In the genomic region with DNA sequence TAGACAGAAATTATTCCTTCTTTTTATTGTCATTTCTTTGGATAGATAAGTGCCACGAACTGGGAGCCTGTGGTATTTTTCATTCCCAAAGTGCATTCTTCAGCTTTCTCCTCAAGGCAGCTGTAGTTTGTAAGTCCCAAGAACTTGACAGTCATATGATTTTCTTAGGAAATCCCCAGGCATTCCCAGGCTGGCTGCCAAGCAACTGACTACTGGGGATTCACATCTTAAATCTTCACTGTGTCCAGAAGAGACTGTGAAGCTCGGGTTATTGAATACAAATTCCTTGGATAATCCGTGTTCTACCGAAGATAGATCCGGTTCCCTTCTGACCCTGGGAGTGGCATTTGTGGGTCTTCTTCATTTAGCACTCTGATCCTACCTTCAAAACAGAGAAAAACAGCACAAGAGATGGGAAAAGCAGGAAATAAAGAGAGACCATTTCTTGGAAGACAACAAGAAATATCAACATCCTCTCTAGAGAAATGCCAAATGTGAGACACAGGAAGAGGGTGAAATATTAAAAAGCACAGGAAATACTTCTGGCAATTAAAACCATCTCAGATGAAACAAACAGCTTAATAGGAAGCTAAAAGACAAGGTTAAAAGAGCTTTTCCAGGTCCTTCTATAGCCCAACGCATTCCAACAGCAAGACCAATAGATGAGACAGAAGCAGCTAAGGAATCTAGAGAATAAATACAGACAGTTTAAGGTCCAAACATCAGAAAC, we compare ENCODE assay signal across 10 mouse cellular contexts.
DNase-seq lines count a peak whose midpoint lies in the region; ATAC-seq and TF ChIP-seq lines count a peak whose summit lies in the region.
"Had no signal": no experiment of that assay in that cellular context is flagged by ENCODE, and none has a peak within 500 bp of the region (broad histone marks: within the 10 kb centered on the region; RNA-seq: fewer than 3 reads in every experiment).

No protein-coding gene starts in this region.

- DNase-seq in heart, adult 18-20 months: peak; percentile 90 to 92
- DNase-seq in MN1 (ENCODE audit: low spot score): peak; percentile 17
- peak; percentile 81 for DNase-seq in gastrocnemius, postnatal 14 days
- peak; percentile 93 for DNase-seq in kidney, postnatal 0 days (ENCODE audit: low spot score)
- no peak for DNase-seq in forebrain, embryonic 10.5 days (ENCODE audit: extremely low spot score, low spot score)

- TF ChIP-seq CTCF in kidney, postnatal 0 days (IDR thresholded peaks at IDR 0.05; ENCODE audit: low read depth): no peak

- H3K4me2 ChIP-seq in heart, embryonic 11.5 days: no peak overlapping the region
- peak overlapping the region; percentile 31 for H3K4me2 ChIP-seq in kidney, postnatal 0 days (ENCODE audit: low read length)
- peak overlapping the region; percentile 29; the same call in 1 of the 2 replicates for H3K4me2 ChIP-seq in stomach, embryonic 16.5 days (ENCODE audit: low read depth, low read length)
- H3K4me2 ChIP-seq in forebrain, embryonic 12.5 days: no peak overlapping the region
- H3K4me2 ChIP-seq: embryonic facial prominence, embryonic 12.5 days had no signal

- H3K9ac ChIP-seq in heart, embryonic 11.5 days (ENCODE audit: low read depth, low read length): no peak overlapping the region
- no peak overlapping the region for H3K9ac ChIP-seq in kidney, postnatal 0 days (ENCODE audit: low read depth, low read length)
- no peak overlapping the region for H3K9ac ChIP-seq in stomach, embryonic 16.5 days (ENCODE audit: low read length)
- no peak overlapping the region for H3K9ac ChIP-seq in forebrain, embryonic 12.5 days
- H3K9ac ChIP-seq: embryonic facial prominence, embryonic 12.5 days had no signal

- H3K9me3 ChIP-seq in heart, embryonic 11.5 days (replicated peaks; ENCODE audit: control insufficient read depth, low read length): no peaks in the 10 kb centered on the region
- H3K9me3 ChIP-seq in kidney, postnatal 0 days (replicated peaks; ENCODE audit: low read length): no peaks in the 10 kb centered on the region
- H3K9me3 ChIP-seq in stomach, embryonic 16.5 days (replicated peaks; ENCODE audit: control insufficient read depth, low read length): no peaks in the 10 kb centered on the region
- H3K9me3 ChIP-seq in forebrain, embryonic 10.5 days: no peaks in the 10 kb centered on the region
- H3K9me3 ChIP-seq in forebrain, embryonic 12.5 days: no peaks in the 10 kb centered on the region
- H3K9me3 ChIP-seq: embryonic facial prominence, embryonic 12.5 days; megakaryocyte, embryonic 14.5 days had no signal

- H3K4me3 ChIP-seq in heart, embryonic 11.5 days (ENCODE audit: low read depth, low read length): no peak overlapping the region
- no peak overlapping the region for H3K4me3 ChIP-seq in kidney, postnatal 0 days (replicated peaks; ENCODE audit: low read depth, low read length)
- H3K4me3 ChIP-seq in stomach, embryonic 16.5 days (replicated peaks; ENCODE audit: low read length): no peak overlapping the region
- H3K4me3 ChIP-seq in forebrain, embryonic 10.5 days: no peak overlapping the region
- no peak overlapping the region for H3K4me3 ChIP-seq in forebrain, embryonic 12.5 days (replicated peaks)
- H3K4me3 ChIP-seq: embryonic facial prominence, embryonic 12.5 days; megakaryocyte, embryonic 14.5 days had no signal

- H3K27me3 ChIP-seq in heart, embryonic 11.5 days (ENCODE audit: control insufficient read depth, insufficient read depth, low read length): no peaks in the 10 kb centered on the region
- H3K27me3 ChIP-seq in kidney, postnatal 0 days (ENCODE audit: insufficient read depth, low read length): no peaks in the 10 kb centered on the region
- no peaks in the 10 kb centered on the region for H3K27me3 ChIP-seq in stomach, embryonic 16.5 days (ENCODE audit: control insufficient read depth, insufficient read depth, low read length)
- no peaks in the 10 kb centered on the region for H3K27me3 ChIP-seq in forebrain, embryonic 10.5 days (ENCODE audit: poor library complexity, severe bottlenecking)
- no peaks in the 10 kb centered on the region for H3K27me3 ChIP-seq in forebrain, embryonic 12.5 days
- H3K27me3 ChIP-seq: embryonic facial prominence, embryonic 12.5 days had no signal

- no peak overlapping the region for H3K27ac ChIP-seq in heart, embryonic 11.5 days (ENCODE audit: low read depth, low read length)
- H3K27ac ChIP-seq in kidney, postnatal 0 days: peak overlapping the region; percentile 54
- H3K27ac ChIP-seq in stomach, embryonic 16.5 days (ENCODE audit: low read length): peak overlapping the region; percentile 78
- H3K27ac ChIP-seq in forebrain, embryonic 10.5 days: no peak overlapping the region
- H3K27ac ChIP-seq in forebrain, embryonic 12.5 days: no peak overlapping the region
- H3K27ac ChIP-seq: embryonic facial prominence, embryonic 12.5 days had no signal

- H3K36me3 ChIP-seq in heart, embryonic 11.5 days (ENCODE audit: control insufficient read depth, insufficient read depth, low read length): no peaks in the 10 kb centered on the region
- H3K36me3 ChIP-seq in kidney, postnatal 0 days (ENCODE audit: insufficient read depth, low read length): no peaks in the 10 kb centered on the region
- H3K36me3 ChIP-seq in stomach, embryonic 16.5 days (ENCODE audit: control insufficient read depth, insufficient read depth, low read length): no peaks in the 10 kb centered on the region
- H3K36me3 ChIP-seq in forebrain, embryonic 10.5 days (replicated peaks): no peaks in the 10 kb centered on the region
- no peaks in the 10 kb centered on the region for H3K36me3 ChIP-seq in forebrain, embryonic 12.5 days (replicated peaks)
- H3K36me3 ChIP-seq: embryonic facial prominence, embryonic 12.5 days had no signal

- WGBS in heart, embryonic 11.5 days (ENCODE audit: insufficient replicate concordance): 67% methylated on average over 6 of the region's 6 CpGs
- 41% methylated on average over 6 of the region's 6 CpGs for WGBS in kidney, postnatal 0 days
- WGBS in stomach, embryonic 16.5 days: 29% methylated on average over 6 of the region's 6 CpGs
- WGBS in forebrain, embryonic 10.5 days: 87% methylated on average over 6 of the region's 6 CpGs
- WGBS in forebrain, embryonic 12.5 days: 81% methylated on average over 6 of the region's 6 CpGs

- peaks cover 7% of the 10 kb centered on the region for H3K4me1 ChIP-seq in heart, embryonic 11.5 days (ENCODE audit: control insufficient read depth, insufficient read depth, low read length)
- H3K4me1 ChIP-seq in kidney, postnatal 0 days (replicated peaks; ENCODE audit: insufficient read depth, low read length): 0 out of 2 replicates have a peak, but pooled peaks cover 3% of the 10 kb centered on the region
- peaks cover 7% of the 10 kb centered on the region for H3K4me1 ChIP-seq in stomach, embryonic 16.5 days (ENCODE audit: control insufficient read depth, insufficient read depth, low read length)
- no peaks in the 10 kb centered on the region for H3K4me1 ChIP-seq in forebrain, embryonic 10.5 days
- H3K4me1 ChIP-seq in forebrain, embryonic 12.5 days: no peaks in the 10 kb centered on the region
- H3K4me1 ChIP-seq: megakaryocyte, embryonic 14.5 days had no signal

- intact Hi-C loops in gastrocnemius, postnatal 14 days (cut with DNase I; ENCODE audit: low total_unique reads): no loop called here

- no peak for ATAC-seq in heart, embryonic 11.5 days (replicated peaks; ENCODE audit: insufficient number of reproducible peaks, low FRiP score, low TSS enrichment)
- no peak for ATAC-seq in kidney, postnatal 0 days (replicated peaks; ENCODE audit: low FRiP score, low read depth)
- peak; percentile 63; the same call in 1 of the 2 replicates for ATAC-seq in stomach, embryonic 16.5 days (ENCODE audit: insufficient read depth, low FRiP score)
- ATAC-seq in forebrain, embryonic 12.5 days (ENCODE audit: low FRiP score): no peak

Comparison
In these comparisons a context has a peak if more than half of its experiments do, and no peak if none do; other contexts are left out.
1. H3K27ac ChIP-seq: peak in kidney, postnatal 0 days (single experiment) and stomach, embryonic 16.5 days (single experiment); none in heart, embryonic 11.5 days (single experiment), forebrain, embryonic 10.5 days (single experiment) and forebrain, embryonic 12.5 days (single experiment).
2. H3K4me2 ChIP-seq: peak in kidney, postnatal 0 days (single experiment) and stomach, embryonic 16.5 days (single experiment); none in heart, embryonic 11.5 days (single experiment) and forebrain, embryonic 12.5 days (single experiment).